Mouse (Mus musculus) heart, adult 8-10 months (tissue): ENCODE measurements around the gene Itgav. TPM values are rescaled to one million over a fixed set of nuclear protein-coding genes. Genes with fewer than 3 reads are reported as not detected.
A peak's percentile ranks its signal among the peaks of the same experiment; 100 is the strongest.

Source experiments
- DNase-seq: peaks from one replicate; pipeline ENCODE4 v3.0.0; 2022; ENCODE audit warnings: low spot score
- total RNA-seq, 4 experiments: library from RNA; stranded (reverse); gene quantifications; 2 replicates each; pipeline ENCODE4 v1.2.4; 2022

Gene Itgav
- total RNA-seq, 4 experiments from 2014 or later: 33.9 to 39.6 (median 36.0) TPM

DNA sequence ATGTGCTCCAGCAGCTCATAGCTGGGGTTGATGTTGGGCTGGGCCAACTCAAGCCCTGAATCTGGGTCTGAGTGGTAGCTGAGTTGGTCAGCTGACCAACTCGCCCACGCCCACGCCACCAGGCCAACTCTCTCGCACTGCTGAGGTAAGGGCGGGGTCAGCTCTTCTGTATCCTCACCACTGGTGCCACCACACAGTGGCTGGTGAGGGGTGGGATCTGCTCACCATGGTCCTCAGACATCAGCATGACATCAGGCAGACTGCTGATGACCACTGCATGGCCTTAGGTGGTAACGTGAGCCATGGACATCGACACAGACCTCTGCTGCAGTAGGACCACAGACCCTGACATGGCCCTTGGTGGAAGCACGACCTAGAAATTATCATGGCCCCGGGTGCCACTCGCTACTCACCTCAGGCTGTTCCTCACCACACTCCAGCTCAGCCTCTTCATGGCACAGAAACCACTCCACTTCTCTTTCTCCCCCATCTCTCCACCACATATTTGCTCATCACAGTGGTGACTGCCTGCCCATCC, 24.5 kb downstream of the Itgav start:
- DNase-seq: no peak

DNA sequence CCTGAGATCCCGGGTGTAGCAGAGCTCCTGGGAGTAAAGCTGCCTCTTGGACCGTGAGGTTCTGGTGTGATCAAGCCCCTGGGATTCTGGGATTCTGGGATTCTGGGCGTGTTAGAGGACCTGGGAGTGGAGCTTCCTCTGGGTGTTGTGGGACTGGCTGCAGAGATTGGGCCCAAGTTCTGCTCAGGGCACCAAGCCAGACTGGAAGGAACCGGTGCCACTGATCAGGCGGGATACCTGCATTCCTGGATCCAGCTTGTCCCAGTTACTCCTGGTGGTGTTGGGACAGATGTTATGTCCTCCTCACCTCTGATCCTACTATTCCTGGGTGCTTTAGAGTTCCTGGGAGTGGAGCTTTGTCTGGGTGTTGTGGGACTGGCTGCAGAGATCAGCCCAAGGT, 28.8 kb downstream of the Itgav start:
- no peak for DNase-seq

DNA sequence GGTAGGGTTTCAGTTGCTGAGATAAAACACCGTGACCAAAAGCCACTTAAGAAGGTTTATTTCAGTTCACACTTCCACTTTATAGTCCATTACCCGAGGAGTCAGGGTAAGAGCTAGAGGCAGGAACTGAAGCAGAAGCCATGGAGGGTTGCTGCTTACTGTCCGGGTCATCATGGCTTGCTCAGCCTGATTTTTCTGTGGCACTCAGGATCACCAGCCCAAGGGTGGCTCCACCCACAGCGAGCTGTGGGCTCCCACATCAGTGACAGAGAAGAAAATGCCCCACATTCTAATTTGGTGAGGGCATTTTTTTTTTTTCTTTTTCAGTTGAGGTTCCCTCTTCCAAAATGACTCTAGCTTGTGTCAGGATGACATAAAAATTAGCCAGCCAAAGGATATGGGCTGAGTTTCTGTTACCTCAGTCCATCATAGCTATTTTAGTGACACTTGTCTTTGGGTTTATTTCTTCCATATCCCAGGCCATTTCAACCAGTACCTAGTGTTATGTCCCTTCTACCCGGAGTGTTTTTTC, 30.2 kb downstream of the Itgav start:
- DNase-seq: no peak

DNA sequence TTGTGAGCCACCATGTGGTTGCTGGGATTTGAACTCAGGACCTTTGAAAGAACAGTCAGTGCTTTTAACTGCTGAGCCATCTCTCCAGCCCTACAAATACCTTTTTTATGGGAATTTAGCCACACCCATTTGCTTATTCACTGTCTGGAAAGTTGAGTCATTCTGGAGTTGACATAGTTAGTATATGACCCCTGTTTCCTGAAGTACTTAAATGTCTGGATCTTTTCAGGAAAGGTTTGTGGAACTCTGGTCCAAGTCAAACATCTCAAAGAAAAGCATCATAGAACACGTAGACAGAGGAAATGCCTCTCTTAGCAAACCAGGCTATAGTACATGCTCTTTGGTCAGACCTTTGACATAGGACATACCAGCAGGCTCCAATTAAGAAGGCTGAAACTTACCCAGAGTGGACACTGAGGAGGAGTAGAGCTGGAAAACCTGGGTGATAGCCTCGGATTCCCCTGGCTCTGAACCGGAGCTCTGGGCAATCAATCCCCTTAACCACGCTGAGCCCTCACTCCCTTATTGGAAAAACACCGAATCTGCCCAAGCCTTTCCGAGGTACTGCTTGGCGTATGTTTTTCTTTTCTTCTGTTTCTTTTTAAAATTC, 34.5 kb downstream of the Itgav start:
- DNase-seq: no peak

DNA sequence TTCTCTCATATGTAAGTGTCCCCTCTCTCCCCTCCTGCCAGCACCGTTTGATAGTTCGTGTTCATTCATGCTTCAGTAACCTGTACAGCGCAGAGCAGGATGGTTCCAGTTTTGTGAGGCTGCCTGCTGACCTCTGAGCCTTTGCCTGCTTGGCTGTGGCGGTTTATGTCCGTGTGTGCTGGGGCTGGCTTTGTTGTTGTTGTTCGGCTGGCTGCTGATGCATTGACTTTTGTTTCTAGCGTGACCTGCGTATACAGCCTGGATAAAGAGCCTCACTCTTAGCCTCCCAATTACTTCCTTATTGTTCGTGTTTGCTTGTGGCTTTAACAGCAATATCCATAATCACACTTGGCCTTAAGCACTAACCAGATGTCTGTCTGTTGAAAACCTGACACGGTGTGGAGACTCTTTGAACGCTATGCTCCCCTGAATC, 35.0 kb downstream of the Itgav start:
- no peak for DNase-seq

DNA sequence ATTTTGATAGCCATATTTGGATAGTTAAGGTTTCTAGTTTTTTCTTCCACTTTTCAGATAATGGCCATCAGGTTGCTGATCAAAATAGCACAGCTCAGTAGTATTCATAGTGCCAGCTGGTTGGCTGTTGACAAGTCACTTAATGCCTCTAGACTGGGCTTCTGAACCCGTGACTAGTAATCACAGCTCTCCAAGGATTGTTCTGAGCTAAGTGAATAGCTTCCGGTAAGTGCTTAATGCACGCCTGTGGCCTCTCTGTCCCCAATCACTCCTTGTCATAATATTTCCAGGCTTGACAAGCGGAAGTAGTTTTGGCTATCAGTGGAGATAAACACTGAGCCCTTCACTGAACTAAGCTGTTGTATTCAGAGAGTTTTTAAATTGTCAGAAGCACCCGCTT, 35.5 kb downstream of the Itgav start:
- DNase-seq: peak; percentile 41

DNA sequence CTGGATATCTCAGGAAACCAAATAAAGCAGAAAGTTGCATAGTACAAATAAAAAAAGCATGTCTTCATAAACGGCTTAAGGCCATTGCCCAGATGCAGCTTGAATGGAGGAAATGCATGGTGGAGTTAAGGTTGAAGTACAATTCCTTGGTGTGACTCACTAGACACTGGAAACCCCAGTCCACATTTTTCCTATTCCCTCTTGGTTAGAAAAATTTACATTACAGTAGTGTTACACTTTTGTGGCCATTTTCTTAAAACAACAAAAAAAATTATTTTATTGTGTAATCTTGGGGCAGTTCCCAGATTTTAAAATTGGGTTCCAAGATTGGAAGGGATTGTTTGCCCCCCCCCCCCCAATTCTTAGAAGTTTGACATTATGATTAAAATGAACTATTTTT, 35.9 kb downstream of the Itgav start:
- no peak for DNase-seq

DNA sequence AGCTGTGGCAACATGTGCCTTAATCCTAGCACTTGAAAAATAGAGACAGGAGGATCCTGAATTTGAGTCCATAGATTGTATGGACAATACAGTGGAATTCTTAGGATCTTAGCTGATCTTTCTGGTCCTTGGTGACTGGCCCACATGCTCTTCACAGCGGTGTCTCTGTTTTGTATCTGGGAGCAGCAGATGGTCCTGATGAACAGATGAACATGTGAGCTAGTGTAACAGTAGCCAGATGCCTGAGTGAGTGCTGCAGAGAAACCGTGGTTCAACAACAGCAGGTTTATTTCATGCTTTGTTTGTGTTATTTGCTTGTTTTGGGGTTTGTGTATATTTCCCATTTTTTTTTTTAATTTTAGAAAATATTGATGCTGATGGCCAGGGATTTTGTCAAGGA, 37.3 kb downstream of the Itgav start:
- DNase-seq: no peak

DNA sequence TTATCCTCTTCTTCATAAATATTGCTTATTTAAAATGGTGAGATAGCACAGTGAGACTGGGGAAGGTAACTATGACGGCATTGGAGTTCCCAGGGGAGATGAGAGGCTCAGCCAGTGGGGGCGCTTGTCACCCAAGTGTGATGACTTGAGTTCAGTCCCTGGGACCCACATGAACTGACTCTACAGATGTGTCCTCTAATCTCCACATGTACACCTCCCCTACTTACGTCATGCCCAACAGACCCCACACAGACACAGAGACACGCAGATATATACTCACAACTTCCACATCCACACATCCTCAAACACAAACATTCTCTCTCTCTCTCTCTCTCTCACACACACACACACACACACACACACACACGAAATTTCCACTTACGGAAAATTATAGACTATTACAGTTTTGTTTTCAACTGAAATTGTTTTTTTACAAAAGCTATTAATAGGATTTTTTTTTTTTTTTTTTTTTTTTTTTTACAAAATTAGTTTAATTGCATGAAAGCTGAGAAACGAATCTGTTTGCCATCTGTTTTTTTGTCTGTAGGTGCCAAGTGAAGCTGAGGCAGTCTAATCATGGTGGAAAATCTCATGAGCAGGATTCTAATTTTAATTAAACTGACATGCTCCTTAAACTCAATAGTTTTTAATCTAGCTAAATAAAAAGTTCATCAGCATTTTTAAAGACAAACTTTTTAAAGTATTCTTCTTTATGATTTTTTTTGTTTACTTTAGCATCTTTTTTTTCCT, 38.1 kb downstream of the Itgav start:
- no peak for DNase-seq

DNA sequence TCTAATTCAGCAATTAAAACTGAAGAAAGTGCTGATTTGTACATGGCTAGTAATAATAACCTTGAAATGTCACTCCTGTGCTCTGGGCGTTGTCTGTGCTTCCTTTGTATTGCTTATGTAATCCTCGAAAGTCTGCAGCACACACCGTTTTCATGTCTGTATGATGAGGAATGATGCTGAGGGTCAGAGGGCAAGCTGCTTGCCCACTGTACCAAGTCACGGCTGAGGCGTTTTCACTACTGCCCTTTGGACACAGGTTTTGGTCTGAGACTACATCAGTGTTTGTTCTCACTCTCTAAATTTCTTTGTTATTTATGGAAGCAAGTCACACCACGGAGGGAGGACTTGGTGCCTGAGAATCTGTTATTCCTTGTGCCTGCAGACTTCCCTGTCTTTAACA, 41.9 kb downstream of the Itgav start:
- DNase-seq: no peak

DNA sequence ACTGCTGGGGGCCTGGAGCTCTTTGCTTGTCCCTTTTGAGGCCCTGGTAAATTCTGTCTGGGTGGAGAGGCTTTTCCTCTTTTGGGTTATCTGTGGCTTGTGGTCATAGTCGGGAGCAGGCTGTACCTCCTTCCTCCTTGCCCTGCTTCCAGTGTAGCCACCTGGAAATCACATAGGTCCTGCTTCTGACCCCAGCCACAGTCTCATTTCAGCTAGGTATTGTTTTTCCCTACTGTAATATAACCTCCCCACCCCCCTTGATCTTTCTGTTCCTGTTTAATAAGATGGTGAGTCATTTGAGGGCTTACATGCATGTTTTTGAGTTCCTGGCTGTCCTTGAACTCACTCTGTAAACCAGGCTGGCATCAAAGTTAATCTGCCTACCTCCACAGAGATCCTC, 42.7 kb downstream of the Itgav start:
- DNase-seq: no peak

DNA sequence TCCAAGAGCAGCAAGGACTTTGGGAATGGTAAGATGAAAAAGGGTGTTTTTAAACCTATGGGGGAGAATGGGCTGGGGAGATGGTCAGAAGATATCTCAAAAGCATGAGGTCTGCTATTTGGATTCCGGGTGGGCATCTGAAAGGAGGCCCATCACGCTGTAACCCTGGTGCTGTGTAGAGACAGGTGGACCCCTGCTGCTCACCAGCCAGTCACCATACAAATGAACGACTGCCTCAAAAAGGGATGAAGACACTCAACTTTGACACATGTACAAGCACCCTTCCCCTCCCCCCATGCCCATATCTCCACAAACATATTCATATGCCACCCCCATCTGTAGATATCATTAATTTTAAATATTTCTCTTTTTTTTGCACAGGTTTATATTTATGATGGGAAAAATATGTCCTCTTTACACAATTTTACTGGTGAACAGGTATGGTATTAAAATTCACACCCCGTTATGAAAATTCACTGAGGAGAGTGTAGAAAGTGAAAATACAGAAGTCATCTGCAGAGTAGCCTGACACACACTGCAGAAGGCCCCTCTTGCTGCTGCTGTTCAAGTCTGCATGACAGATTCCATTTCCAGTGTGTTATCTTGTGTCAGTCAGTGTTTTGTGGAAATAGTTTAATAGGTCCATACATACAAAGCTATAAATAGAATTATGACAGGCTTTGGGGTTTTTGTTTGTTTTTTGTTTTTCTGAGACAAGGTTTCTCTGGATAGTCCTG, 44.3 kb downstream of the Itgav start:
- no peak for DNase-seq

DNA sequence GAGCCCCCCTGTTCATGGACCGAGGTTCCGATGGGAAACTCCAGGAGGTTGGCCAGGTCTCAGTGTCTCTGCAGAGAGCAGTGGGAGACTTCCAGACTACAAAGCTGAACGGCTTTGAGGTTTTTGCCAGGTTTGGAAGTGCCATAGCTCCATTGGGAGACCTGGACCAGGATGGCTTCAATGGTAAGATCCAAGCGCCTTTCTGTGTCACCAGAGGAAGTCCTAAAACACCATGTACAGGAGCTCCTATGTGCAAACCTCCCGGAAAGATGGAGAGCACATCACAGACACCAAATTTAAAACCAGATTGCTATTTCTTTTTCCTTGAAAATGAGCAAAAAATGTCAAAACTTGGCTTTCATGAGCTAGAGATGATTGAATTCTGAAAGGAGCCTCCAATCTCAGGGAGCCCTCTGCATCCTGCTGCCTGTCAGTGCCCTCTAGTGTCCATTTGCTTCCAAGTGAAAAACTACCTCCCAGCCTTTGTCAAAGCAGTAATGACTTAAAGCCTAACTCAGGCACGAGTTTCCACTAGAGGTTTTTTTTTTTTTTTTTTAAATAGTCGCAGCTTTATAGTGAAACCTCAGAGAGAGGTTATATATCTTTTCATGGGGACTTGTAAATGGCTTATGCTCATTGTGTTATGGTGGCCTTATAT, 47.1 kb downstream of the Itgav start:
- peak; percentile 76 for DNase-seq

DNA sequence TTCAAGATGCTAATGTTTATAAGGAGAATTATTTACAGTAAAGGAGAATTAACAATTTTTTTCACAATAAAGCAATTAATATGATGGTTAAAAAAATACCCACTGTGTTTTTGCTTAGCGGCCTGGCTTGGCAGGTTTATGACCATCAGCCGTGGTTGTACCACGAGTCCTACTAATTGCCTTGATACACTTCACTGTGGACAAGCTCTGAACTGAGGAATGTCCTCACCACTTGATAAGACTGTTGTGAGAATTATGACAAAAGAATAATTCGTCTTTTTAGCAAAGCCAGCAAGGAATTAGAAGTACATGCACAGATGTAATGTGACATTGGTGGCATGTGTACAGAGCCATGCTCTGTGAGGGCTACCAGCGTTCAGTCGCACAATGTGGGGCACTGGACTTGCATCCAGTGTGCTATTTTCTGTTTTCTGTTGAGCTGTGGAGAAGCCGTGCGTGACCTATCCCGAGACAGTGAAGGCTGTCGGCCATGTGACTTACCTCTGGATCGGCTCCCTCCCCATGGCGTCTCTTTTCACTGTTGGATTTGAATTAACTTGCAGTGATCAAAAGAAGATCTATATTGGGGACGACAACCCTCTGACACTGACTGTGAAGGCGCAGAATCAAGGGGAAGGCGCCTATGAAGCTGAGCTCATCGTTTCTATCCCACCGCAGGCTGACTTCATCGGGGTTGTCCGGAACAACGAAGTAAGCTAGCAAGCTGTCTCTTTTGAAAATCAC, 67.3 kb downstream of the Itgav start:
- no peak for DNase-seq

DNA sequence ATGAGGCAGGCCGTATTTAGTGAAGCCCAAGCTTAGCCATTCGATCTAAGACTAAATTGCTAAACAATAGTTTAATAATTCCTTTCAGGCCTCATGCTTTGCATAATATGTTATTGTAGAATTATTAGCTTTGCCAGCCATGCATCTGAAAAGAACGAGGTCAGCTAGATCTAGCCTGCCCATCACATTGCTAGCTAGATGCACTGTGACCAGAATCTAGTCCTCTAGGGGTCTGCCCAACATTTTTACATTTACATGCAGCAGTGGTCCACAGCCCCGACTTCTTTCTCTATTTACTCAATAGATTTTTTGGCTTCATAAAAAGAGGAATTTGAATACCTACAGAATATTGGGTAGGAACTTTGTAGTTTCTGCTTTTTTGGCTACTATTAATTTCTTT, 67.9 kb downstream of the Itgav start:
- DNase-seq: no peak

DNA sequence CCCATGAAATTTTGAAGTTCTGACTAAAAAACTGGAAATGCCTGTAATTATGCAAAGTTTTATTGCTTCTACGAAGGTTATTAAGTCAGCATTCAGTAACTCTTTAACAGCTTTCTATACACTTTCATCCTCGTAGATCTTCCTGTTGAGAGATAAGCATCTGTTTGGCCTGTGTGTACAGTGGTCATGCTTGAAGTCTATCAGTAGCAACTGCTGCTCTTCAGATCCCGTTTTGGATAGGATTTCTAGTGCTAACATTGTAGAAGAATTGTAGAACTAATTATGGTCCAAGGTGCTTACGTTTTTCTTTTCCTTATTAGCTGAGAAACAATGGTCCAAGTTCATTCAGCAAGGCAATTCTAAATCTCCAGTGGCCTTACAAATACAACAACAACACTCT, 71.6 kb downstream of the Itgav start:
- DNase-seq: no peak

DNA sequence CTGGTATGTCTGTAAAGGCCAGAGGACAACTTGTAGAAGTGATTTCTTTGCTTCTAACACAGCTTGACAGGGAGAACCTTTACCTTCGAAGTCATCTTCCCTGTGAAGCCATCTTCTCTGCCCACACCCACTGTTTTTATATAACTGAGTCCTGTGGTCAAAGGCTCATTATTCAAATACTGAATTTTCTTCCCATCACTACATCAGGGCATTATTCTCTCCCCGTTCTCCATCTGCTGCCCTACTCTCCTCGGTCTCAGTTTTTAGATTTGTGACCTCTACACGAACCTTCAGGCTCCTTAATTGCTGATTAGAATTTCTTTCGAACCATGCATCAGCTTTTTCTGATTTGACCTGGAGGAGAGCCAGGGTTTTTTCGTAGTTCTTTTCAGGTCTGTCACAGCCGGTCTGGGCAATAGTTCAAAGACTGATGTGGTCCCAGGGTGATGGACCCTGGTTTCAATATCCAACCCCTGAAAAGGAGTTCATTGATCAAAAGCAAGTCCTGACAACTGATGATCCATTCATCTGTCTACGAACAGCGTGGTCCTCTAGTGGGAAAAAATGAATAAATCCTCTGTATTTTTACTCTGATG, 73.8 kb downstream of the Itgav start:
- DNase-seq: no peak

DNA sequence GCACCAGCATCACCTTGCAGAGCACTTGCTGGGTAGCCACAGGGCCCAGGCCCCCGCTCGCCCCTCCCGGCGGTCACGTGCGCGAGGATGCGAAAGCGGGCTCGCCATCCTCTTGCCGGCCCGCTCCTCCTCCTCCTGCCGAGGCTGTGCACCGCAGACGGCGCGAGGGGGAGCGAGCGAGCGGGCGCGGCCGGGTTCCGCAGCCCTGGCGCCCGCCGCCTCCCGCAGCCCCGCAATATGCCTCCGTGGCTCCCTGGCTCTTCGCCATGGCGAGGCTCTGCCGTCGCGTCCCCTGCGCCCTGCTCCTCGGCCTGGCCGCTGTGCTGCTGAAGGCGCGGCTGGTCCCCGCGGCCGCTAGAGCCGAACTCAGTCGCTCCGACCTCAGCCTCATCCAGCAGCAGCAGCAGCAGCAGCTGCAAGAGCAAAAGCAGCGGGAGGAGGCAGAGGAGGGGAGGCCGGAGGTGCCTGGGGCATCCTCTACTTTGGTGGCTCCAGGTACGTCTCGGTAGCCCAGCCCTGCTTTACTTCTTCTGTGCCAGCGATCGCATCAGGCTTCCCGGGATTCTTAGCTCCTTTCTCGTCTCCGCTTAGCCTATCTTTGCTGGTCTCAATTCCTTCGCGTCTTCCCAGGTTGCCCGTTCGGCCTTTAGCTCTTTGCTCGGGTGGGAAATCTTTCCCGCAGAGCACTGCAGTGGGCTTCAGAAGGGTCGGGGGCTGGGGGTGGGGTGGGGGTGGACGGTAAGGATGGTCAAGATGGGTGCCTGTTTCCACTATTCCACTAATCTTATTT, 88.5 kb downstream of the Itgav start, which contains the start of gene Fam171b:
Fam171b (plus strand) TSS at position 154 of the 790 bp plus-strand sequence.
- DNase-seq: peak; percentile 28

DNA sequence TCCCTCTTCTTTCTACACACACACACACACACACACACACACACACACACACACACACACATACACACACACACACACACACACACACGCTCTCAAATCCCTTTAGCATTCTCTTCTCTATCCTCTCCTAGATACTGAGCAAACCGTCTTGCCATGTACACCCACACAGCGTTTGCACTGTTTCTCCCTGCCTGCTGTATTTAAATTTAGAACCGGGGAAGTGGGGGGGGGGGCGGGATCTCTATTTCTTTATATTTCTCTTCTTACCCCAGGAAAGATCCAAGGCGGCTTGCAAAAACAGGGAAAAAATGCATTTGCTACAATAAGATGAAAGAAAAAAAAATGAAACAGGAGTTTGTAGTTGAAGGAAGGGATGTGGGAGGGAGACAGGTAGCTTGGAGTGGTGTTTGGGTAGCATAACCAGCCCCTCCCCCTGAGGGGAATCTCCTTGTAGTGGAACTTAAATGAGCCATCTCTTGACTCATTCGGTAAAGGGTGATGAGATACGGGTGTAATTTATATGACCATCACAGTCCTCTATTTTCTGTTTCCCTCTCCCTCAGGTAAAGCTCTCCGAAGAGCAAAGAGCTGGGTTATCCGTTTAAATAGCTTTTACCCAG, 89.2 kb downstream of the Itgav start:
- no peak for DNase-seq
